Mouse (Mus musculus) lung, adult 2 months (tissue): ENCODE measurements around the gene 9230102O04Rik.

ENCODE experiments used
- CTCF ChIP-seq: fragments of 200-500 bp; IDR thresholded peaks from 2 replicates; pipeline ENCODE4 v1.5.1; 2011; ENCODE audit warnings: mild to moderate bottlenecking, low read length, control low read depth; ENCODE audit not compliant: insufficient read depth
- POLR2A ChIP-seq: fragments of 200-500 bp; IDR thresholded peaks from 2 replicates; pipeline ENCODE4 v1.6.1; 2011; ENCODE audit warnings: low read depth, mild to moderate bottlenecking, control low read depth, low read length, borderline replicate concordance; ENCODE audit errors: extremely low read depth

GRCm38 (mm10) chr2:9879092-9879491 lies 10.2 kb downstream of the 9230102O04Rik start:
- TF ChIP-seq CTCF (no peak), POLR2A (no peak)
